12 mouse cellular contexts compared by ENCODE assay signal in genomic region chr10:88345899-88346401, GRCm38 (mm10). TPM values are rescaled to one million over a fixed set of nuclear protein-coding genes. Genes with fewer than 3 reads are reported as not detected.
A peak's percentile ranks its signal among the peaks of the same experiment; 100 is the strongest.
DNase-seq lines count a peak whose midpoint lies in the region; ATAC-seq and TF ChIP-seq lines count a peak whose summit lies in the region.
"Had no signal": no experiment of that assay in that cellular context is flagged by ENCODE, and none has a peak within 500 bp of the region (broad histone marks: within the 10 kb centered on the region; RNA-seq: fewer than 3 reads in every experiment).

No protein-coding gene starts in this region.

- no peak for DNase-seq in embryonic facial prominence, embryonic 10.5 days (ENCODE audit: low spot score)
- DNase-seq in heart, postnatal 25 days (ENCODE audit: low spot score): no peak
- DNase-seq in lung, postnatal 25 days (ENCODE audit: low spot score): peak; percentile 57
- DNase-seq in lung, adult 2 months: no peak
- DNase-seq in left cerebral cortex, postnatal 25 days (ENCODE audit: low spot score in 2 of 2): no peak
- DNase-seq: cerebellum, adult 9-10 months; embryo, embryonic 11 days had no signal

- no peak overlapping the region for H3K9ac ChIP-seq in embryonic facial prominence, embryonic 13.5 days
- H3K9ac ChIP-seq in heart, embryonic 16.5 days (ENCODE audit: low read length): 0 out of 2 replicates have a peak overlapping the region, but pooled peaks have one; percentile 8
- no peak overlapping the region; the same call in 1 of the 2 replicates for H3K9ac ChIP-seq in stomach, embryonic 16.5 days (ENCODE audit: low read length)
- H3K9ac ChIP-seq: neural tube, embryonic 13.5 days had no signal

- WGBS in embryonic facial prominence, embryonic 13.5 days: 53% methylated on average over 11 of the region's 11 CpGs
- WGBS in embryonic facial prominence, embryonic 10.5 days: 68% methylated on average over 11 of the region's 11 CpGs
- WGBS in heart, embryonic 16.5 days: 27% methylated on average over 11 of the region's 11 CpGs
- 32% methylated on average over 11 of the region's 11 CpGs for WGBS in lung, adult 2 months
- WGBS in stomach, embryonic 16.5 days: 48% methylated on average over 11 of the region's 11 CpGs

- H3K4me1 ChIP-seq in embryonic facial prominence, embryonic 13.5 days: peaks cover 16% of the 10 kb centered on the region; the same call in 1 of the 2 replicates
- H3K4me1 ChIP-seq in embryonic facial prominence, embryonic 10.5 days: peaks cover 5% of the 10 kb centered on the region; the same call in 1 of the 2 replicates
- H3K4me1 ChIP-seq in heart, embryonic 16.5 days (ENCODE audit: control insufficient read depth, insufficient read depth, low read length): peaks cover 2% of the 10 kb centered on the region; the same call in 1 of the 2 replicates
- H3K4me1 ChIP-seq in lung, adult 2 months (ENCODE audit: control insufficient read depth, insufficient read depth, low read length): peaks cover 14% of the 10 kb centered on the region
- no peaks in the 10 kb centered on the region for H3K4me1 ChIP-seq in stomach, embryonic 16.5 days (ENCODE audit: control insufficient read depth, insufficient read depth, low read length)
- H3K4me1 ChIP-seq: neural tube, embryonic 13.5 days had no signal

- no peak for ATAC-seq in embryonic facial prominence, embryonic 13.5 days (ENCODE audit: insufficient number of reproducible peaks, insufficient read depth, low FRiP score, low TSS enrichment, low read depth)
- no peak for ATAC-seq in heart, embryonic 16.5 days (replicated peaks; ENCODE audit: extremely low read depth, insufficient read depth, low FRiP score)
- ATAC-seq in stomach, embryonic 16.5 days (ENCODE audit: insufficient read depth, low FRiP score): 0 out of 2 replicates have a peak, but pooled peaks have one; percentile 25
- ATAC-seq: Patski had no signal

- no peaks in the 10 kb centered on the region for H3K36me3 ChIP-seq in embryonic facial prominence, embryonic 13.5 days
- H3K36me3 ChIP-seq in embryonic facial prominence, embryonic 10.5 days (replicated peaks): no peaks in the 10 kb centered on the region
- no peaks in the 10 kb centered on the region for H3K36me3 ChIP-seq in heart, embryonic 16.5 days (ENCODE audit: control insufficient read depth, insufficient read depth)
- no peaks in the 10 kb centered on the region for H3K36me3 ChIP-seq in stomach, embryonic 16.5 days (ENCODE audit: control insufficient read depth, insufficient read depth, low read length)
- H3K36me3 ChIP-seq: neural tube, embryonic 13.5 days had no signal

- no peaks in the 10 kb centered on the region for H3K27me3 ChIP-seq in embryonic facial prominence, embryonic 13.5 days
- no peaks in the 10 kb centered on the region for H3K27me3 ChIP-seq in embryonic facial prominence, embryonic 10.5 days (replicated peaks; ENCODE audit: low read depth, poor library complexity, severe bottlenecking)
- no peaks in the 10 kb centered on the region for H3K27me3 ChIP-seq in heart, embryonic 16.5 days (ENCODE audit: control insufficient read depth, insufficient read depth, low read length)
- H3K27me3 ChIP-seq in stomach, embryonic 16.5 days (ENCODE audit: control insufficient read depth, insufficient read depth, low read length): no peaks in the 10 kb centered on the region
- H3K27me3 ChIP-seq: neural tube, embryonic 13.5 days; Patski had no signal

- intact Hi-C loops in heart, postnatal 25 days (cut with DNase I): no loop called here
- intact Hi-C loops in left cerebral cortex, postnatal 25 days (cut with DNase I): no loop called here

- no peak for TF ChIP-seq CTCF in lung, adult 2 months (IDR thresholded peaks at IDR 0.05; ENCODE audit: insufficient read depth, low read length)

- H3K9me3 ChIP-seq in embryonic facial prominence, embryonic 13.5 days: no peaks in the 10 kb centered on the region
- no peaks in the 10 kb centered on the region for H3K9me3 ChIP-seq in embryonic facial prominence, embryonic 10.5 days
- H3K9me3 ChIP-seq in heart, embryonic 16.5 days (replicated peaks; ENCODE audit: control insufficient read depth, low read length): no peaks in the 10 kb centered on the region
- H3K9me3 ChIP-seq in stomach, embryonic 16.5 days (replicated peaks; ENCODE audit: control insufficient read depth, low read length): no peaks in the 10 kb centered on the region
- H3K9me3 ChIP-seq: neural tube, embryonic 13.5 days had no signal

- no peak for TF ChIP-seq POLR2A in lung, adult 2 months (IDR thresholded peaks at IDR 0.05; ENCODE audit: borderline replicate concordance, extremely low read depth, low read depth, low read length)

- no peak overlapping the region for H3K4me2 ChIP-seq in embryonic facial prominence, embryonic 13.5 days
- H3K4me2 ChIP-seq in heart, embryonic 16.5 days (ENCODE audit: low read depth, low read length): peak overlapping the region; percentile 44
- peak overlapping the region; percentile 8; the same call in 1 of the 2 replicates for H3K4me2 ChIP-seq in stomach, embryonic 16.5 days (ENCODE audit: low read depth, low read length)
- H3K4me2 ChIP-seq: neural tube, embryonic 13.5 days had no signal

- H3K27ac ChIP-seq in embryonic facial prominence, embryonic 13.5 days: 0 out of 2 replicates have a peak overlapping the region, but pooled peaks have one; percentile 23
- H3K27ac ChIP-seq in embryonic facial prominence, embryonic 10.5 days (replicated peaks): no peak overlapping the region
- H3K27ac ChIP-seq in heart, embryonic 16.5 days (ENCODE audit: low read length): peak overlapping the region; percentile 34; the same call in 1 of the 2 replicates
- peak overlapping the region; percentile 81 for H3K27ac ChIP-seq in stomach, embryonic 16.5 days (ENCODE audit: low read length)
- H3K27ac ChIP-seq: neural tube, embryonic 13.5 days had no signal

- H3K4me3 ChIP-seq in embryonic facial prominence, embryonic 13.5 days: no peak overlapping the region
- H3K4me3 ChIP-seq in embryonic facial prominence, embryonic 10.5 days: no peak overlapping the region
- H3K4me3 ChIP-seq in heart, embryonic 16.5 days (ENCODE audit: low read length): no peak overlapping the region; the same call in 1 of the 2 replicates
- no peak overlapping the region for H3K4me3 ChIP-seq in lung, adult 2 months (replicated peaks; ENCODE audit: extremely low read depth, low read depth, low read length)
- H3K4me3 ChIP-seq in stomach, embryonic 16.5 days (replicated peaks; ENCODE audit: low read length): no peak overlapping the region
- H3K4me3 ChIP-seq: neural tube, embryonic 13.5 days had no signal

RNA-seq across cellular contexts. Expression of gene Dram1, which starts 32.9 kb away (rescaled TPM):
- 1.5 and 2.0 TPM in 2 replicates for polyA plus RNA-seq in embryonic facial prominence, embryonic 13.5 days (2015; fragmentation: Nextera tagmentation; extraction: Ambion mirVana)
- 0.29 and 0.39 TPM in 2 replicates for polyA plus RNA-seq in embryonic facial prominence, embryonic 10.5 days (2016; fragmentation: Nextera tagmentation; extraction: Ambion mirVana)
- polyA plus RNA-seq in heart, embryonic 16.5 days (2015; fragmentation: Nextera tagmentation; extraction: Ambion mirVana): 3.3 and 11.8 TPM in 2 replicates
- 1 to 10 TPM; 3.8 to 4.1 TPM for total RNA-seq in heart, postnatal 25 days (2021)
- polyA plus RNA-seq in lung, adult 2 months (2012; rRNA removed): 326 and 360 TPM in 2 replicates
- polyA plus RNA-seq in stomach, embryonic 16.5 days (2015; fragmentation: Nextera tagmentation; extraction: Ambion mirVana): 5.9 and 6.6 TPM in 2 replicates
- total RNA-seq in left cerebral cortex, postnatal 25 days (2021): under 1 TPM; 0.80 to 0.82 TPM

RNA-seq across cellular contexts. Expression of gene Gnptab, which starts 33.0 kb away (rescaled TPM):
- 10.3 and 10.8 TPM in 2 replicates for polyA plus RNA-seq in embryonic facial prominence, embryonic 13.5 days (2015; fragmentation: Nextera tagmentation; extraction: Ambion mirVana)
- polyA plus RNA-seq in embryonic facial prominence, embryonic 10.5 days (2016; fragmentation: Nextera tagmentation; extraction: Ambion mirVana): 8.4 and 9.0 TPM in 2 replicates
- 9.4 and 9.6 TPM in 2 replicates for polyA plus RNA-seq in heart, embryonic 16.5 days (2015; fragmentation: Nextera tagmentation; extraction: Ambion mirVana)
- total RNA-seq in heart, postnatal 25 days (2021): 10 to 100 TPM; 25.5 to 29.9 TPM
- 12.4 and 16.6 TPM in 2 replicates for polyA plus RNA-seq in lung, adult 2 months (2012; rRNA removed)
- 9.0 and 11.2 TPM in 2 replicates for polyA plus RNA-seq in stomach, embryonic 16.5 days (2015; fragmentation: Nextera tagmentation; extraction: Ambion mirVana)
- 10 to 100 TPM; 66.6 to 68.1 TPM for total RNA-seq in left cerebral cortex, postnatal 25 days (2021)

Comparison
In these comparisons a context has a peak if more than half of its experiments do, and no peak if none do; other contexts are left out.
1. RNA of gene Dram1, which starts 32.9 kb away (polyA plus RNA-seq): 326 to 360 TPM in lung, adult 2 months; 5.9 to 6.6 TPM in stomach, embryonic 16.5 days, 3.3 to 11.8 TPM in heart, embryonic 16.5 days, 1.5 to 2.0 TPM in embryonic facial prominence, embryonic 13.5 days and 0.29 to 0.39 TPM in embryonic facial prominence, embryonic 10.5 days; every median in the first group is over 10 times any median in the second.